ENCODE assay signal across 8 mouse cellular contexts in genomic region chr13:95347018-95347696, GRCm38 (mm10). TPM values are rescaled to one million over a fixed set of nuclear protein-coding genes. Genes with fewer than 3 reads are reported as not detected.
DNase-seq lines count a peak whose midpoint lies in the region; ATAC-seq and TF ChIP-seq lines count a peak whose summit lies in the region.

No protein-coding gene starts in this region.

- peak; percentile 73; the same call in 1 of the 2 replicates for TF ChIP-seq CTCF in testis, adult 2 months (IDR thresholded peaks at IDR 0.05; ENCODE audit: control insufficient read depth, insufficient read depth, insufficient replicate concordance, low read depth, low read length)

- TF ChIP-seq POLR2A in testis, adult 2 months (IDR thresholded peaks at IDR 0.05; ENCODE audit: control insufficient read depth, low read depth, low read length), result no peak

- ATAC-seq in liver, embryonic 12.5 days, result peak; percentile 32; the same call in 1 of the 2 replicates
- no peak for ATAC-seq in neural tube, embryonic 11.5 days (ENCODE audit: insufficient read depth, low FRiP score, low TSS enrichment)

- no peaks in the 10 kb centered on the region for H3K27me3 ChIP-seq in heart, embryonic 10.5 days (ENCODE audit: insufficient read depth, poor library complexity, severe bottlenecking)
- no peaks in the 10 kb centered on the region for H3K27me3 ChIP-seq in liver, embryonic 12.5 days (replicated peaks)
- H3K27me3 ChIP-seq in neural tube, embryonic 11.5 days (ENCODE audit: control insufficient read depth, insufficient read depth, low read length), result no peaks in the 10 kb centered on the region
- no peaks in the 10 kb centered on the region for H3K27me3 ChIP-seq in testis, adult 2 months (ENCODE audit: control insufficient read depth, insufficient read depth, low read length)

- H3K4me1 ChIP-seq in heart, embryonic 10.5 days, result no peaks in the 10 kb centered on the region
- peaks cover 6% of the 10 kb centered on the region for H3K4me1 ChIP-seq in liver, embryonic 12.5 days
- H3K4me1 ChIP-seq in neural tube, embryonic 11.5 days (ENCODE audit: control insufficient read depth, insufficient read depth, low read length), result no peaks in the 10 kb centered on the region
- H3K4me1 ChIP-seq in testis, adult 2 months (ENCODE audit: control insufficient read depth, insufficient read depth, low read length), result peaks cover 2% of the 10 kb centered on the region

- no peak overlapping the region for H3K9ac ChIP-seq in liver, embryonic 12.5 days
- no peak overlapping the region for H3K9ac ChIP-seq in neural tube, embryonic 11.5 days (ENCODE audit: low read length)

- no peak overlapping the region for H3K27ac ChIP-seq in heart, embryonic 10.5 days
- no peak overlapping the region for H3K27ac ChIP-seq in liver, embryonic 12.5 days
- no peak overlapping the region for H3K27ac ChIP-seq in neural tube, embryonic 11.5 days (ENCODE audit: low read depth, low read length)
- no peak overlapping the region for H3K27ac ChIP-seq in testis, adult 2 months (ENCODE audit: control insufficient read depth, insufficient read depth, low read depth, low read length)

- no peaks in the 10 kb centered on the region for H3K9me3 ChIP-seq in heart, embryonic 10.5 days
- no peaks in the 10 kb centered on the region for H3K9me3 ChIP-seq in liver, embryonic 12.5 days (replicated peaks)
- H3K9me3 ChIP-seq in neural tube, embryonic 11.5 days (ENCODE audit: control insufficient read depth, low read length), result no peaks in the 10 kb centered on the region

- H3K4me3 ChIP-seq in heart, embryonic 10.5 days, result no peak overlapping the region
- no peak overlapping the region for H3K4me3 ChIP-seq in liver, embryonic 12.5 days
- no peak overlapping the region for H3K4me3 ChIP-seq in neural tube, embryonic 11.5 days (ENCODE audit: low read depth, low read length)
- H3K4me3 ChIP-seq in testis, adult 2 months (ENCODE audit: control insufficient read depth, low read depth, low read length), result no peak overlapping the region

- 34% methylated on average over 8 of the region's 8 CpGs for WGBS in heart, embryonic 10.5 days
- 31% methylated on average over 8 of the region's 8 CpGs for WGBS in liver, embryonic 12.5 days (ENCODE audit: insufficient replicate concordance)
- 42% methylated on average over 8 of the region's 8 CpGs for WGBS in neural tube, embryonic 11.5 days

- H3K4me2 ChIP-seq in liver, embryonic 12.5 days, result no peak overlapping the region
- H3K4me2 ChIP-seq in neural tube, embryonic 11.5 days (ENCODE audit: low read depth), result no peak overlapping the region

- peaks cover 24% of the 10 kb centered on the region for H3K36me3 ChIP-seq in heart, embryonic 10.5 days
- peaks cover 30% of the 10 kb centered on the region for H3K36me3 ChIP-seq in liver, embryonic 12.5 days
- peaks cover 3% of the 10 kb centered on the region; the same call in 1 of the 2 replicates for H3K36me3 ChIP-seq in neural tube, embryonic 11.5 days (ENCODE audit: control insufficient read depth, insufficient read depth, low read length)
- H3K36me3 ChIP-seq in testis, adult 2 months (ENCODE audit: control insufficient read depth, insufficient read depth, low read length), result no peaks in the 10 kb centered on the region

- peak; percentile 49 for DNase-seq in CD4-positive helper T cell, adult 2 months (ENCODE audit: low read depth, low spot score)
- DNase-seq in adrenal gland, postnatal 14 days, result peak; percentile 90
- DNase-seq in embryo, embryonic 9.5 days (ENCODE audit: extremely low spot score), result peak; percentile 58
- DNase-seq in heart, embryonic 10.5 days (ENCODE audit: low spot score), result peak; percentile 87
- DNase-seq in kidney, postnatal 14 days, result peak; percentile 82
- peak; percentile 80 for DNase-seq in neural tube, embryonic 11.5 days (ENCODE audit: low spot score)

RNA-seq across cellular contexts. Expression of gene Zbed3, which starts 23.7 kb away (rescaled TPM):
- 29.6 and 32.8 TPM in 2 replicates for total RNA-seq in adrenal gland, postnatal 14 days (2021)
- polyA plus RNA-seq in heart, embryonic 10.5 days (2016; fragmentation: Nextera tagmentation; extraction: Ambion mirVana), result 52.1 and 56.2 TPM in 2 replicates
- 13.2 and 14.4 TPM in 2 replicates for polyA plus RNA-seq in liver, embryonic 12.5 days (2016; fragmentation: Nextera tagmentation; extraction: Ambion mirVana)
- 57.2 and 62.8 TPM in 2 replicates for polyA plus RNA-seq in neural tube, embryonic 11.5 days (2014; fragmentation: Nextera tagmentation; extraction: Ambion mirVana)
- 26.5 and 26.9 TPM in 2 replicates for polyA plus RNA-seq in testis, adult 2 months (2012; rRNA removed)

RNA-seq across cellular contexts. Expression of gene Aggf1, which starts 28.0 kb away (rescaled TPM):
- total RNA-seq in adrenal gland, postnatal 14 days (2021), result 33.8 and 34.1 TPM in 2 replicates
- 27.8 and 34.5 TPM in 2 replicates for polyA plus RNA-seq in heart, embryonic 10.5 days (2016; fragmentation: Nextera tagmentation; extraction: Ambion mirVana)
- 32.5 and 33.3 TPM in 2 replicates for polyA plus RNA-seq in liver, embryonic 12.5 days (2016; fragmentation: Nextera tagmentation; extraction: Ambion mirVana)
- polyA plus RNA-seq in neural tube, embryonic 11.5 days (2014; fragmentation: Nextera tagmentation; extraction: Ambion mirVana), result 46.3 and 52.9 TPM in 2 replicates
- polyA plus RNA-seq in testis, adult 2 months (2012; rRNA removed), result 9.2 and 9.3 TPM in 2 replicates
